Mouse (Mus musculus) MEL (cell line): Measurements from ENCODE around the gene 2700049A03Rik.

Source experiments
- CTCF ChIP-seq, 3 experiments: IDR thresholded peaks in 2 of 3; conservative IDR thresholded peaks in 1 of 3; 2 replicates each; pipeline ENCODE4 v1.5.1; 2011 to 2012; ENCODE audit warnings: low read length in 3 of 3, low read depth in 2 of 3, mild to moderate bottlenecking in 2 of 3, improper control_type of control experiment in 1 of 3, inconsistent platforms in 1 of 3, mixed read lengths in 1 of 3, moderate library complexity in 1 of 3; ENCODE audit not compliant: control insufficient read depth in 1 of 3, insufficient read depth in 1 of 3, poor library complexity in 1 of 3, severe bottlenecking in 1 of 3
- E2F4 ChIP-seq: IDR thresholded peaks from 2 replicates; pipeline ENCODE4 v1.6.1; 2011; ENCODE audit warnings: low read depth, low read length, improper control_type of control experiment, borderline replicate concordance
- EP300 ChIP-seq, 2 experiments: IDR thresholded peaks; 2 replicates each; pipeline ENCODE4 v1.6.1; 2011; ENCODE audit warnings: improper control_type of control experiment in 2 of 2, low read length in 2 of 2, low read depth in 1 of 2, mild to moderate bottlenecking in 1 of 2
- GATA1 ChIP-seq: IDR thresholded peaks from 2 replicates; pipeline ENCODE4 v1.6.1; 2011; ENCODE audit warnings: low read depth, low read length, improper control_type of control experiment
- MAFK ChIP-seq: IDR thresholded peaks from 2 replicates; pipeline ENCODE4 v1.6.1; 2011; ENCODE audit warnings: low read depth, mild to moderate bottlenecking, low read length, improper control_type of control experiment, borderline replicate concordance
- MYC ChIP-seq: IDR thresholded peaks from 2 replicates; pipeline ENCODE4 v1.6.1; 2011; ENCODE audit warnings: low read depth, mild to moderate bottlenecking, low read length, improper control_type of control experiment, moderate library complexity
- NELFE ChIP-seq: IDR thresholded peaks from 2 replicates; pipeline ENCODE4 v1.6.1; 2011; ENCODE audit warnings: low read depth, low read length, improper control_type of control experiment
- POLR2A ChIP-seq, 2 experiments: IDR thresholded peaks; 2 replicates each; pipeline ENCODE4 v1.6.1; 2011 to 2012; ENCODE audit warnings: low read length in 2 of 2, mild to moderate bottlenecking in 2 of 2, control low read depth in 1 of 2, improper control_type of control experiment in 1 of 2, low read depth in 1 of 2, moderate library complexity in 1 of 2; ENCODE audit not compliant: control insufficient read depth in 1 of 2, insufficient read depth in 1 of 2, poor library complexity in 1 of 2
- SIN3A ChIP-seq: IDR thresholded peaks from 2 replicates; pipeline ENCODE4 v1.6.1; 2012; ENCODE audit warnings: low read length, improper control_type of control experiment, inconsistent platforms
- SMC3 ChIP-seq: IDR thresholded peaks from 2 replicates; pipeline ENCODE4 v1.6.1; 2011; ENCODE audit warnings: low read depth, low read length, improper control_type of control experiment
- ZKSCAN1 ChIP-seq: IDR thresholded peaks from 2 replicates; pipeline ENCODE4 v1.6.1; 2012; ENCODE audit warnings: low read depth, mild to moderate bottlenecking, inconsistent platforms, low read length, improper control_type of control experiment, moderate library complexity
- ZNF384 ChIP-seq: IDR thresholded peaks from 2 replicates; pipeline ENCODE4 v1.6.1; 2012; ENCODE audit warnings: low read depth, mild to moderate bottlenecking, inconsistent platforms, low read length, improper control_type of control experiment

DNA sequence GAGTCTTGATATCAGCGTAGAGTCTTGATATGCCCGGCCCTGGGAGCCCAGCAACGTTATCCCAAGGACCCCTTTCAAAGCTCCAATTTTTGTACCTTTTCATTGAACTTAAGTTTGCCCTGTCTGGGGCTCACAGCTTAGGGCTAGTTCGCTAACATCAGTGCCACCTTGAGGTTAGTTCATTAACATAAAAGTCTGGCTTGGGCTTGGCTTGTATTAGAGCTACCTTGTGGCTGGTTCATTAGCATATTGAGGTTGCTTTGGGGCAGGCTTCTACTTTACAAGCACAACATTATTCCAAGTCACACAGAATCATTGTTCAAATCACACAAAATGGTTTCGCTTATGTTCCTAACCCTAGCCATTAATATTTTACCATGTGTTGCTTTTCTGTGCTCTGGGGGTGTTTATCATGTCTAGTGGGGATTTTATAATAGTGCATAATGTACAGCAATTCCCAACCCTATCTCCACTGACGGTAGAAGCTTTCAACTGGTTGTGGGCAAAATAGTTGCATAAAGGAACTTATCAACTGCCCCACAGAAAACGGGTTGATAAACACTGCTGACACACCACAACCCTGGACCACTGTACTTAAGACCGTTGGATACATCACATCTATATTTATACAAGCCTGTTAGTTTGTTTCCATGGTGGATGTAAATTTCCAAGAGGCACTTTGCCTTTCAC is 139.4 kb downstream of the 2700049A03Rik start:
- no peak for TF ChIP-seq SIN3A
- no peak for TF ChIP-seq POLR2A (IDR thresholded peaks at IDR 0.05; ENCODE audit: control insufficient read depth in 1 of 2, insufficient read depth in 1 of 2, low read depth in 1 of 2, low read length in 2 of 2, poor library complexity in 1 of 2)
- TF ChIP-seq CTCF (IDR thresholded peaks at IDR 0.05 in 2 of 3, conservative IDR thresholded peaks at IDR 0.05 in 1 of 3; ENCODE audit: control insufficient read depth in 1 of 3, insufficient read depth in 1 of 3, low read depth in 2 of 3, low read length in 3 of 3, poor library complexity in 1 of 3, severe bottlenecking in 1 of 3): no peak
- no peak for TF ChIP-seq EP300 (IDR thresholded peaks at IDR 0.05; ENCODE audit: low read depth in 1 of 2, low read length in 2 of 2)
- TF ChIP-seq MYC: no peak
- TF ChIP-seq ZKSCAN1: no peak
- TF ChIP-seq NELFE: no peak
- TF ChIP-seq ZNF384: no peak
- TF ChIP-seq GATA1: no peak
- no peak for TF ChIP-seq E2F4
- TF ChIP-seq MAFK: no peak
- TF ChIP-seq SMC3: no peak
